Mouse (Mus musculus): ENCODE measurements at regions not wholly inside any gene's neighbourhood (a gene's known extent, or its start where the extent isn't known, plus 50 kb on each side); places are given as distances from the start of the nearest gene placed in this dataset.

DNA sequence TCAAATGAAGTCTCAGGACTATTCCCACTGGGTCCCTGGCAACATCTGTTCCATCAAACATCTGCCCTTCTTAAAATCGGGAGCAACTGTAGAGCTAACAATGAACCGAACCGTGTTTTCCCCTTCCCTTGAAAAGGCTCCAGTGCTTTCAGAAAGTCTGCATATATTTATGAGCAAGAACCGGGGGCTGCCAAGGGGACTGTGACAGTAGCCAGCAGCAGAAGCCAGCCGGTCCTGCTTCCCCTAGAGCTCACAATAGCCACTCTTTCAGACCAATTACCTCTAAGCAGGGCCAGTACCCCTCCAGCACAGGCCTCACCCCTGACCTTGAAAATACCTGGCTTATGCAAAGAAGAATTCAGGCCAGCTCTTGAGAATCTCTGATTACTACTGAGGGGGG, 108.8 kb downstream of the Psat1 start:
- TF ChIP-seq POLR2A (IDR thresholded peaks at IDR 0.05; ENCODE audit: borderline replicate concordance, insufficient read depth, low read length) (no peak), CTCF (IDR thresholded peaks at IDR 0.05; ENCODE audit: borderline replicate concordance, insufficient read depth, low read depth, low read length) (no peak)

All from cerebellum, adult 2 months (tissue).